Mouse (Mus musculus) C3H10T1/2 (cell line): Measurements from ENCODE around the gene Tspan4. TPM values are rescaled to one million over a fixed set of nuclear protein-coding genes. Genes with fewer than 3 reads are reported as not detected.

Experiments used
- polyA plus RNA-seq, 2 experiments: library from polyadenylated mRNA; unstranded; fragments of >200 nt; fragmentation: generic; extraction: Trizol; gene quantifications; one replicate each; pipeline ENCODE4 v1.2.1; 2012; ENCODE audit warnings: missing spikeins in 2 of 2

The Tspan4 gene
- 100 to 1,000 TPM; 245 to 411 TPM for polyA plus RNA-seq

DNA sequence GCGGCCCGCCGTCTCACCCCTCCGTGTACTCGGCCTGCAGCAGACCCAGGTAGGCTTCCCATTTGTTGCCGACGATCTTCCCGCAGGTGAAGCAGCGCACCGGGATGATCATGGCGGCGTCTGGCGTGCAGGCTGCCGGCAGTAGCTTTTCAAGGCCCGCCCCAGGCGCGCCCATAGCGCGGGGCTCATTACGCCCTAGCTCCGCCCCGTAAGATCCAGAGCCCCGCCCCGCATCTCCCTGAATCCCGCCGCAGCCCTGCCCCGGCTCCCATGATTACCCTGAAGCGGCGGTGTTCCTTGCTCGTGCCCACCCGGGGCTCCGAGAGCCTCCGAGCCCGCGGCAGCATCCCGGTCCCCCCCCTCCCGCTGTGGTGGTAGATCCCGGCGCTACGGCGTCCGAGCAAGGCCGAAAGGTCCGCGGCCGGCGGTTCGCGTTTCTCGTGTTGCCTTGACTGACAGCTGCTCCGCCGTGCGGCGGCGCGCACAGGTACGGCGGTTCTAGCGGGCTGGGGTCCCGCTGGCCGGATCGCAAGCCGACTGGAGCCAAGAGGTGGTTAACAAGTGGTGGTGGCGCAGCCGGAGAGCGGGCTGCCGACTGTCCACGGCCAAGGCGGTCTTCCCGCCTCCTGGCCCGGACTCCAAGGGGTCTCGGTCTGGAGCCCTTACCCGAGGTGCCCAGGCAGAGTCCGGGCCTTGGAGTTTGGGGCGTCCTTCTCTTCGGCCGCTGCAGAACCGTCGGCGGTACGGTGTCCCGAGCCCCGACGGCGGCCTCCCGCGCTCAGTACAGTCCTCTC, at the start of gene Tspan4, which contains the start of gene Polr2l:
Gene Tspan4 (plus strand): TSS at position 230 of the 794 bp plus-strand sequence.
Gene Polr2l (minus strand): TSS at position 122 of the 794 bp plus-strand sequence.

DNA sequence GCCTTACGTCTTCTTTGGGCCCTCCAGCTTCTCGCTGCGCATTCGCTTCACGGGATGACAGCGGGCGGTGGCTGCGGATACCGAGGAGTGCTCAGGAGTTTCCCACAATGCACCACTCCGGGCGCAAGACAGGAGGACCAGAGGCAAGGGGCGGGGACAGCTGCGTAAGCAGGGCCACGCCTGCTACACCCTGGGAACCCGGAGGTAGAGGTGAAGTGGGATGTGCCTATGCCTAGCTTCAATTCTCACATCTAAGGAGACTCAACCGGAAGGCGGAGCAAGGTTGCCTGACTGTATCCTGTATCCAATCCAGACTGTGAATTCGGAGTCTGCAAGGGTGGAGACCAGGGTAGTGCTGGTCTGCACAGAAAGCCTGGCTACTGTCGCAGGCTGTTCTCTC, 45.7 kb upstream of the Tspan4 start, which contains the start of gene Cend1:
Gene Cend1 (minus strand): TSS at position 182 of the 400 bp plus-strand sequence.

DNA sequence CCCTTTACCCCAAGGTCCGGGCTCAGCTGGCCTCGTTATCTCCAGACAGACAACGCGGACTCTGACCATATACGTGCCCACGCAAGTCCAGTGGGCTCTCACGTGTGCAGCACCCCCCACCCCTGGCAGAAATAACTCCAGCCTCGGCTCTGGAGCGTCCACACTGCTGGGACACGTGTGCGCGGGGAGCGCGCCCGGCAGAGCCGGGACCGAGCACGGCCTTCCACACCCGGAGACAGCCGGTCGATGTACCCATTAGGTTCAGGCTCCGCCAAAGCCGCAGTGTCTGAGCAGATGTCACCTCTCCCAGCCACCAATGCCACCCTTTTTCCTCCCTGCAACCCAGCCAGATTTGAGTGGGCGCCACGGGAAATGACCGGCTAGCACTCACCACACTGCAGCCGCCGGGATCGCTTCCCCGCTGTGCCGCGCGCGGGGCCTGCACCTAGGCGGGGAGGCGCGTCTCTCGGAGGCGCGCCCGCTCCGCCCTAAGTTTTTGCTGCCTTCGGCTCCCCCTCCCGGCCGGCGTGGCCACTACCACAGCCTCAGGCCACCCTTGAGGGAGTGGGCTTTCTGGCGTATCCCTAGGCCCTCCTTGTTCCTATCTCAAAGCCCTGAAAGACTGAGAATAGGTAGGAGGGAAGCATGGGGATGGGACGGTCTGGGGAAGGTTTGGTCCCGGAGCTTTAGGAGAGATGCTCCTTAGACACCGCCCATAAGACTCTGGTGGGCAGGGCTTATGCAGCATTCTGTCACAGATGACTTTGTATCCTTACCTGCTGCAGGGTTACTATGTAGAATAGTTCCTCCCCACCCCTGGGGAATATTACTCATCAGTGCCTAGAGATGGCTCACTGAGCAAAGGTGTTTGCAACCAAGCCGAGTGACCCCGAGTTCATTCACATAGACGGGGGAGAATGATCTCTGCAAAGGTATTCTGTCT, 37.6 kb upstream of the Tspan4 start, which contains the start of gene Slc25a22:
Gene Slc25a22 (minus strand): TSS at position 715 of the 943 bp plus-strand sequence.

DNA sequence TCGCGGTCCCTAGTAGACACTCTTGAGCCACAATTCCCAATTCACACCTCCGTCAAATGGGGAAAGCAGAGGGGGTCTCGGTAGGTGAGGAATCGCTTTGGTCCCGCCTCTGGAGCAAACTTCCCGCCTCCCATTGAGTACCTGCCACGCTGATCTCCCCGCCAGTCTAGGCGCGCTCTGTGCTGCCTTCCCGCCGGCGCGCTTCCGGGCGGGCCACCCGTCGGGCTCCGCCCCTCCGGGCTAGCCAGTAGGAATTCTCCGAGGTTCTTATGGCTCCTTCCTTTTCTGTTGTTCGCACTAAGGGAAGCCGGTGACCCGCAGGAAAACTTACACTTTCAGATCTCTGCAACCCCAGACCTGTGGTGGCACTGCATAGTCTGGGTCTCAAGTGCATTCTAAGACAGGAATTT, 31.2 kb upstream of the Tspan4 start, which contains the start of gene Pidd1:
Gene Pidd1 (minus strand): TSS at position 198 of the 410 bp plus-strand sequence.

DNA sequence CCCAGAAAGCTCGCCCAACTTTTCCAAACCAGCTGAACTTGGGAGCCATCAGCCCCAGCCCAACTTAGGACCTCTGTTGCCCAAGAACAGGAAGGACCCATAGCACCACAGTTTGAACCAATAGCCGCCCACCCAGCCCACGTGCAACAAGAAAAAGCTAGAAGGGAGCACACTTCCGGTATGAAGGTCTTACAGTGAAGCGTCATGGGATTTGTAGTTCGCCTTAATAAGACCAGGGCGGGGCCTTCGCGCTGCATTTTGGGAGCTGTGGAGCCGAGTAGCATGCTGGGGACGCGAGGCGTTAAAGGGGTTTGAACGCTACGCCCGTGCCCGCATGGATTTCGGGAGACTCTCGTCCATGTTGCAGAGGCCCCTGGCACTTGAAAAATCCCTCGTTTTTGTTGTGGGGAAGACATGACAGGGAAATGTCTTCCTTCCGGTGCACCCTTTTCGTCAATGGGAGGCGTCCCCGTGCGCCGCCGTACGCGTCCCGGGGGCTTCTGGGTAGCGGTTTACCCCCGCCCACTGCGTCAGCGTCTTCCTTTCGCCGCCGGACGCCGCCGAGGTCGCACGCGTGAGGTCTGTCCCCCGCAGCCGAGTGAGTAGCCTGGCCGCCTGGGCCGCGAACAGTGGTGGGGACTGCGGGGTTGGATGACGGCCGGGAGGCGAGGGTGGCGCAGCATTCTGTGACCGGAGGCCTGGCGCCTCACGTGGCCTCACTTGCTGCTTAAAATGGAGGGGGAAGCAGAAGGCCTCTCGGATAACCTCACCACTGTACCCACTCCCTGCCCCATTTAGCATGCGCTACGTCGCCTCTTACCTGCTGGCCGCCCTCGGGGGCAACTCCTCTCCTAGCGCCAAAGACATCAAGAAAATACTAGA, 27.7 kb upstream of the Tspan4 start, which contains the start of gene Rplp2:
Gene Rplp2 (plus strand): TSS at position 261 of the 882 bp plus-strand sequence.

DNA sequence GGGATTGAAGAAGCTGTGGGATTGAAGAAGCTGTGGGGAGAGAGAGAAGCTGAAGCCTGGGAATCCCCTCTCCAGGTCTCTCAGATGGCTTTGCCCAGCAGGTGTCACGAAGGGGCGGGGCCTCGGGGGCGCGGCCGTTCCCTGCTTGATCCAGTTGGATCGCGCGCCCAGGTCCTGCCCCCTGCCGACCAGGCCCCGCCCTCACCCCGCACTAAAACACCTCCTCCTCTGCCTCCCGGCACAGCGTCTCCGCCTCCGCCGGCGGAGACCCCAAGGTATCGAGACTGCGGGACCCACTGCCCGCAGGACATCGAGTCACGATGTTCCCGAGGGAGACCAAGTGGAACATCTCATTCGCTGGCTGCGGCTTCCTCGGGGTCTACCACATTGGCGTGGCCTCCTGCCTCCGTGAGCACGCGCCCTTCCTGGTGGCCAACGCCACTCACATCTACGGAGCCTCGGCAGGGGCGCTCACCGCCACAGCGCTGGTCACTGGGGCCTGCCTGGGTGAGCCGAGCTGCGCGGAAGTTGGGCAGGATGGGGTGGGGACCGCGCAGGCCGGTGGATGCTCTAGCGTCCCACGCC, 20.0 kb upstream of the Tspan4 start, which contains the start of gene Pnpla2:
Gene Pnpla2 (plus strand): TSS at position 232 of the 585 bp plus-strand sequence.

DNA sequence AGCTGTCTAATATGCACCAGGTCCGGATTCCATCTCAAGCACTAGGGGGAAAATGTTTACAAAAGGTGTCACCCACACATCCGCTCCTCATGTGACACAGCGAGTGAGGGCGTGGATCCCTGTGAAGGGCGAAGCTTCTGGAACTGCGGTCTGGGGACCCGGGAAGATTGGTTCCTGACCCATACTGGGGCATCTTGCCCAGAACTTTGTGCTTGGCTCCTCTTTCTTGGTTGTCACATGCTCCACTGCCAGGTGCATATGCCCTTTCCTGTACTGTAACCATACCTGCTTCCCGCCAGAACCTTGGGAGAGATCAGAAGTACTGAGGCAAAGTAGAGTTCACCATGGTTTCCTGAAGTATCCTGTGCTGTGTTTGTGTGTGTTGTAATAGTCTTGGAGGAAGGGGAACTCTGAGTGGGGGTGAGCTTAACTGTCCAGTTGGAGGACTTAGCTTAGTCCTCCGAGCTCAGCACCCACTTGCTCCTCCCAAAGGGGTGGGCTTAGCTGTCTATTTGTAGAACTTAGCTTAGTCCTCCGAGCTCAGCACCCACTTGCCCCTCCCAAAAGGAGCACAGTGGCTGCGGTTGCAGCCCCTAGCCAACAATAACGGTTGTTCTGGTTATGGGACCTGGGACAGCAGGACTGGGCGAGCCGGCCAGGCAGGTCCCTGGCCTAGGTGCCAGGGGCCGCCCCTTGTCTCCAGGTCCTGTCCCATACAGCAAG, 14.5 kb upstream of the Tspan4 start, which contains the start of gene Cracr2b:
Gene Cracr2b (plus strand): TSS at position 704 of the 723 bp plus-strand sequence.

DNA sequence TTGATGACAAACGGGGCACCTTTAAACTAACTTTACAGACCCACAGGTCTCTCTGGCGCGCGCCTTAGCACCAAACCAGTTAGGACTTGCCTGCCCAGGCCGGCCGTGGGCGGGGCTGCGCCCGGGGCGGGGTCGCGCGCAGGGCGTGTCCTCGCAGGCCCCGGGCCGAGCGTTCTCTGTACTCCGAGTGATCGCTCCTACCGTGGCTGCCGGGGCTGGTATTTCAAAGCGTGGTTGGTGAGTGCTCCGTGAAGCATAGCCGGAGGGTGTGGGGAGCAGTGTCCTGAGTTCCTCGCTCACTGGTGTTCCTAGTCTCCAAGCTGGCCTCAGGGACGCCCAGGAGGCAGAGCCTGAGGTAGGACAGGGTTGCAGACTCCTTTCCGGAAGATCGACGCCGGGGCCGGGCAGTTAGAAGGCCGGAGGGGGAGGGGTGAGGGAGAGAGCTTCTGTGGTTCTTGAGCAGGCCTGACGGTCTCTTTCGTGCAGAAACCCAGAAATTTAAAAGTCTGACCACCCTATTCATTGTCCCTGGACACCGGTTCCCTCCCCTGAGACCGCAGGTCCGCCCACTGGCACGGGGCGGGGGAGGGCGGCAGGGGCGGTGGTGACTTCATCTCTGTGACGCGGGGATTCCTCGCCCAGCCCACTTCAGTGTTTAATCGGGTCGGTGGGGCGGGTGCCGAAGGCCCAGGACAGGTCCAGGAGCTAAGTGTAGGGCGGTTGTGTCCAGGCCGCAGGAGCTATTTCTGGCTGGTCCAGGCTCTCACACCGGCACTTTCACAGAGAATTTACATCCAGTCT, 7.6 kb upstream of the Tspan4 start, which contains the start of gene Cd151:
Gene Cd151 (plus strand): TSS at position 163 of the 801 bp plus-strand sequence.

DNA sequence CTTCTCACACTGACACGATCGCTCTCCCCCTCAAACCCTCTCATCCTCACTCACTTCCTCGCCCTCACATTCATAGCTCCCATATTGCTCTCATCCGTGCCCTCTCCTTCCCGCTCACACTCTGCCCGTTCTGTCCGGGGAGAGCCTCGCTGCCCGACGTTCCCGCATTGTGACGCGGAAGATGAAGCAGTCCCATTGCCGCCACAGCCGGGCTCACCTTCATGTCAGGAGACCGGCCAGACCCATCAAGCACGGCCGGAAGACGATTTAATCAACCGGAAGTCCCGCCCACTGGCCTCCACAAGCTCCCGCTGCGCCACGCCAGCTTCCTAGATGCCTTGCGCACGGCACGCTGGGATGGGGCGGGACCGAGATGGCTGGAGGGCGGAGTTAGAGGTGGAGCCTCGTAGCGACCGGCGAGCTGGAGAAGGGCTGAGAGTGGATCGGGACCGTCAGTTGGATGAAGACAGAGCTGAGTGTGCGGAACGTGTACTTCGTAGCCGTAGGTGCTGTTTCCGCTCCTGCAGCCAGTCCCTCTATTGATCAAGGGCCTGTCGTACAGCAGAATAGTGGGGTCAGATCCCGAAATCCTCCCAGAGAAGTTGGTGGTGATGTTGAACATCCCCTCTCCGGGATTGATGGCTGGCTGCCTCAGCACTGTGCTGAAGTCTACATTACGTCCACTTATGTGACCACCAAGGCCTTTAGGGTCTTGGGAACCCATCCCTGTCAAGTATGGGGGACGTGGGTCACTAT, 64.7 kb downstream of the Tspan4 start, which contains the start of gene Chid1:
Gene Chid1 (minus strand): TSS at position 302 of the 756 bp plus-strand sequence.

Other genes with a start within 250 kb of the Tspan4 start
- 10 to 100 TPM; 37.5 to 55.7 TPM for gene Phrf1, start 246.5 kb upstream of the Tspan4 start, polyA plus RNA-seq
- gene Irf7, start 208.8 kb upstream of the Tspan4 start, polyA plus RNA-seq = 1 to 10 TPM in 1 of 2 experiments, under 1 TPM in 1; 0.70 to 6.4 TPM
- under 1 TPM in 1 of 2 experiments, not detected in 1; 0.04 TPM for gene Cdhr5, start 198.5 kb upstream of the Tspan4 start, polyA plus RNA-seq
- gene Sct, start 196.1 kb upstream of the Tspan4 start, polyA plus RNA-seq = not detected
- under 1 TPM in 1 of 2 experiments, not detected in 1; 0.04 TPM for gene Drd4, start 183.2 kb upstream of the Tspan4 start, polyA plus RNA-seq
- 10 to 100 TPM; 21.2 to 45.8 TPM for gene Deaf1, start 147.6 kb upstream of the Tspan4 start, polyA plus RNA-seq
- gene Tmem80, start 147.5 kb upstream of the Tspan4 start, polyA plus RNA-seq = 10 to 100 TPM; 27.0 to 32.8 TPM
- gene Eps8l2, start 136.4 kb upstream of the Tspan4 start, polyA plus RNA-seq = 1 to 10 TPM in 1 of 2 experiments, under 1 TPM in 1; 0.15 to 1.3 TPM
- 100 to 1,000 TPM; 168 to 274 TPM for gene Taldo1, start 83.0 kb upstream of the Tspan4 start, polyA plus RNA-seq
- gene Gatd1, start 61.1 kb upstream of the Tspan4 start, polyA plus RNA-seq = 10 to 100 TPM; 19.0 to 44.3 TPM
- under 1 TPM in 1 of 2 experiments, not detected in 1; 0.02 TPM for gene Cend1, start 45.7 kb upstream of the Tspan4 start, polyA plus RNA-seq
- gene Slc25a22, start 37.3 kb upstream of the Tspan4 start, polyA plus RNA-seq = 10 to 100 TPM in 1 of 2 experiments, 1 to 10 TPM in 1; 5.8 to 13.9 TPM
- gene Pidd1, start 31.2 kb upstream of the Tspan4 start, polyA plus RNA-seq = 1 to 10 TPM; 4.1 to 5.6 TPM
- gene Rplp2, start 27.9 kb upstream of the Tspan4 start, polyA plus RNA-seq = over 10,000 TPM in 1 of 2 experiments, 1,000 to 10,000 TPM in 1; 3,471 to 11,217 TPM
- 10 to 100 TPM; 28.5 to 35.1 TPM for gene Pnpla2, start 20.0 kb upstream of the Tspan4 start, polyA plus RNA-seq
- 1 to 10 TPM; 5.3 to 8.3 TPM for gene Cracr2b, start 14.1 kb upstream of the Tspan4 start, polyA plus RNA-seq
- gene Cd151, start 7.8 kb upstream of the Tspan4 start, polyA plus RNA-seq = 100 to 1,000 TPM; 161 to 178 TPM
- gene Polr2l, start 108 bp upstream of the Tspan4 start, polyA plus RNA-seq = 100 to 1,000 TPM in 1 of 2 experiments, 10 to 100 TPM in 1; 73.2 to 208 TPM
- 10 to 100 TPM; 21.6 to 42.3 TPM for gene Chid1, start 64.6 kb downstream of the Tspan4 start, polyA plus RNA-seq
- 10 to 100 TPM; 41.6 to 67.1 TPM for gene Ap2a2, start 86.9 kb downstream of the Tspan4 start, polyA plus RNA-seq
- under 1 TPM; 0.02 to 0.94 TPM for gene Muc6, start 180.1 kb downstream of the Tspan4 start, polyA plus RNA-seq
- gene Muc2, start 215.1 kb downstream of the Tspan4 start, polyA plus RNA-seq = under 1 TPM in 1 of 2 experiments, not detected in 1; 0.07 TPM